Mouse (Mus musculus): ENCODE results near the gene Gramd1a. TPM values are rescaled to one million over a fixed set of nuclear protein-coding genes. Genes with fewer than 3 reads are reported as not detected.

Gramd1a gene
- polyA plus RNA-seq, 1 experiment from 2014 or later = 241 TPM

DNA sequence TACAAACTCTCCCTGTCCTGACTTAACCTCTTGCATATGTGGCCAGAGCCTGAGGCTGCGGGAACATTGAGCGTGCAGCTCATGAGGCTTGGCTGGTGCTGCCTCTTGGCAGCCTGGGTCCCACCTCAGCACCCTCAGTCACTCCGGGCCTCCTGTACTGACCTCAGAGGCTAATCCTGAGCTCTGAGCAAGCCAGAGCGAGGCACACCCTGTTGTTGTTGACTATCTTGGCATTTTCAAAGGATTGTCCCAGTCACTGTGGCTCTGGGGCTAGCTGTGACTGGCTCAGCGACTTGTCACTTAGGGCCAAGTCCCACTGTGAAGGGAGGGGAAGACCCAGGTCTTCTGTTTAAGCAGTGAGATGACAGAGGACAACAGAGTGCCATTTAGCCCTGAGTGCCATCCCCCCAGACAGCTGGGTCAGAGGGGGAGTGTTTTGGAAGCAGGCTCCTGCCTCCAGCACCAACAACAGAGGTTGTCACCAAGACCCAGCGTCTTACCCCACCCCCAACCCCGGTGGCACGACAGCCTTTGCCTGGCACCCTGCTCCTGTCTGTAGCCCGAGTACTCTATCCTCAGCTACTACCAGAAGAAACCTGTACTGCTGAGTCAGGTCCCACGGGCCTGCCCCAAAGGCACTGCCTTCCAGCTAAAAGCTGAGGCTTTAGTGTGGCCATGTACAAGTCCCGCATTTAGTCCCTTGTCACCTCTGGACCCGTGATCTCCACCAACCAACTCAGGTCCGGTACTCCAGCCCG is 72.7 kb downstream of the Gramd1a start:
- Histone ChIP-seq H3K4me1 (replicated peaks) (peaks cover 13% of the 10 kb centered on the region; the same call in 1 of the 2 replicates), H3K4me3 (replicated peaks) (no peak overlapping the region), H3K4me2 (replicated peaks) (no peak overlapping the region), H3K27ac (no peak overlapping the region), H3K27me3 (no peaks in the 10 kb centered on the region), H3K9me3 (0 out of 2 replicates have a peak, but pooled peaks cover 3% of the 10 kb centered on the region), H3K9ac (replicated peaks) (no peak overlapping the region), H3K36me3 (no peaks in the 10 kb centered on the region)
- WGBS = 54% methylated on average over 14 of the region's 14 CpGs
- ATAC-seq = peak; percentile 34

DNA sequence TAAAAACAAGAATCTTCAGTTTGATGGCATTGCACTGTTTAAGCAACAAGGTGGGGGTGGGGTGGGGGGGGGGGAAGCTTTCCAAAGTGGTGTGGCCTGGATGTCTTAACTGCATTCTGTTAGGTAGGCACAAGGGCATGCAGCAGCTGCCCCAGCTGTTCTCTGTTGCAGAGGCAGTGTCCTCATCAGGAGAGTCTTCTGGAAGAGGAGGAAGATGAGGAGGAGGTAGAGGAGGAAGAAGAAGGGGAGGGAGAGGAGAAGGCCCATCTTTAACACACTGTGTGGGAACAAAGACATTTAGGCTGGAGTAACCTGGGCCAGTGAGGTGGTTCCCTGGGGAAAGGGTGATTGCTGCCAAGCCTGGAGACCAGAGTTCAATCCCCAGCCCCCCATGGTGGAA is 73.6 kb downstream of the Gramd1a start:
- H3K9ac ChIP-seq (replicated peaks) = no peak overlapping the region
- H3K4me3 ChIP-seq (replicated peaks) = no peak overlapping the region
- H3K27ac ChIP-seq = no peak overlapping the region
- H3K4me2 ChIP-seq (replicated peaks) = no peak overlapping the region
- H3K9me3 ChIP-seq = 0 out of 2 replicates have a peak, but pooled peaks cover 3% of the 10 kb centered on the region
- peaks cover 13% of the 10 kb centered on the region; the same call in 1 of the 2 replicates for H3K4me1 ChIP-seq (replicated peaks)
- H3K27me3 ChIP-seq = no peaks in the 10 kb centered on the region
- H3K36me3 ChIP-seq = no peaks in the 10 kb centered on the region
- no peak for ATAC-seq

DNA sequence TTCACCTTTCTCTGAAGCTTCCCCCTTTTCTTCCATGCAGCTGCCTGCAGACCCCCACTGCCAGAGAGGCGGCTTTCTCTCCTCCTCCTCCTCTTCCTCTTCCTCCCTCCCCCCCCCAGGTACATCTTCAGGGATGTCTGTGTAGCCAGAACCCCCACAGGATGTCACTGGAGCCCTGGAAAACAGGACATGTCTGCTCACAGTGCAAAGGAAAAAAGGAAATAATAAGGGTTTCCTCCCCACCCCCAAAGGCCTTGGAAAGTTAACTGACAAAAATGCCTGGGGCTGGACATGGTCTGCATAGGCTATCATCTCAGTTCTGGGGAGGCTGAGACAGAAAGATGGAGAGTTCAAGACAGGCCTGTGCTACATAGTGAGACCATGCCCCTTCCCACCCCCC is 74.6 kb downstream of the Gramd1a start:
- Histone ChIP-seq H3K4me1 (replicated peaks) (peaks cover 13% of the 10 kb centered on the region; the same call in 1 of the 2 replicates), H3K27me3 (no peaks in the 10 kb centered on the region), H3K9ac (replicated peaks) (no peak overlapping the region), H3K9me3 (0 out of 2 replicates have a peak, but pooled peaks cover 3% of the 10 kb centered on the region), H3K36me3 (no peaks in the 10 kb centered on the region), H3K27ac (no peak overlapping the region), H3K4me3 (replicated peaks) (no peak overlapping the region), H3K4me2 (replicated peaks) (no peak overlapping the region)
- 50% methylated on average over 1 of the region's 1 CpGs for WGBS
- no peak for ATAC-seq

DNA sequence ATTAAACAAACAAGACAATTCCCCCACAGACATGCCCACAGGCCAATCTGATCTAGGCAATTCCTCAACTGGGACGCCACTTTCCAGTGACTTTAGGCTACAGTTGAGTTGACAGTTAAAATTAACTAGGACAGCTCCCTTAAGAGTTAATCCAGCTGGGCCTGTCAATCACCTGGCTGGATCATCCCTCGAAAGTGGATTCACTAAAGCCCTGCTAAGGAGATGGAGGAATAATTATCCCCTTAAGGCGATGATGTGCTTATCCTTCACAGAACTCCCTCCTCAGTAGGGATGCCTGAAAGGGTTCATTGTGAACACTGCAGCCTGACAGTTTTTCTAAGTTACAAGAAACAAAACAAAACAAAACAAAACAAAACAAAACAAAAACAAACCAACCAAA is 75.1 kb downstream of the Gramd1a start:
- Histone ChIP-seq H3K27me3 (no peaks in the 10 kb centered on the region), H3K27ac (no peak overlapping the region), H3K36me3 (no peaks in the 10 kb centered on the region), H3K4me2 (replicated peaks) (no peak overlapping the region), H3K9ac (replicated peaks) (no peak overlapping the region), H3K4me3 (replicated peaks) (no peak overlapping the region), H3K9me3 (no peaks in the 10 kb centered on the region), H3K4me1 (replicated peaks) (peaks cover 13% of the 10 kb centered on the region; the same call in 1 of the 2 replicates)
- 29% methylated on average over 3 of the region's 3 CpGs for WGBS
- ATAC-seq = no peak

Other genes with a start within 250 kb of the Gramd1a start
- 1.3 and 1.5 TPM in 2 replicates for gene Mag, start 241.0 kb downstream of the Gramd1a start, polyA plus RNA-seq (2015; fragmentation: Nextera tagmentation; extraction: Ambion mirVana)
- not detected in 2 replicates for gene Hamp2, start 231.2 kb downstream of the Gramd1a start, polyA plus RNA-seq (2015; fragmentation: Nextera tagmentation; extraction: Ambion mirVana)
- not detected in 2 replicates for gene Hamp, start 211.9 kb downstream of the Gramd1a start, polyA plus RNA-seq (2015; fragmentation: Nextera tagmentation; extraction: Ambion mirVana)
- 24.2 and 27.6 TPM in 2 replicates for gene Usf2, start 199.1 kb downstream of the Gramd1a start, polyA plus RNA-seq (2015; fragmentation: Nextera tagmentation; extraction: Ambion mirVana)
- gene Lsr, start 182.4 kb downstream of the Gramd1a start, polyA plus RNA-seq (2015; fragmentation: Nextera tagmentation; extraction: Ambion mirVana) = 13.5 and 16.1 TPM in 2 replicates
- 0.17 and 0.38 TPM in 2 replicates for gene Fam187b, start 182.1 kb downstream of the Gramd1a start, polyA plus RNA-seq (2015; fragmentation: Nextera tagmentation; extraction: Ambion mirVana)
- 10.3 and 11.7 TPM in 2 replicates for gene Fxyd5, start 113.4 kb downstream of the Gramd1a start, polyA plus RNA-seq (2015; fragmentation: Nextera tagmentation; extraction: Ambion mirVana)
- 49.2 and 50.8 TPM in 2 replicates for gene Fxyd7, start 104.4 kb downstream of the Gramd1a start, polyA plus RNA-seq (2015; fragmentation: Nextera tagmentation; extraction: Ambion mirVana)
- gene Fxyd1, start 98.7 kb downstream of the Gramd1a start, polyA plus RNA-seq (2015; fragmentation: Nextera tagmentation; extraction: Ambion mirVana) = 5.2 and 5.6 TPM in 2 replicates
- gene Lgi4, start 96.6 kb downstream of the Gramd1a start, polyA plus RNA-seq (2015; fragmentation: Nextera tagmentation; extraction: Ambion mirVana) = 0.16 and 0.30 TPM in 2 replicates
- 0.47 TPM in 1 of 2 replicates, not detected in the other for gene Fxyd3, start 79.2 kb downstream of the Gramd1a start, polyA plus RNA-seq (2015; fragmentation: Nextera tagmentation; extraction: Ambion mirVana)
- gene Hpn, start 40.6 kb downstream of the Gramd1a start, polyA plus RNA-seq (2015; fragmentation: Nextera tagmentation; extraction: Ambion mirVana) = 0.18 and 0.59 TPM in 2 replicates
- 1.2 and 2.7 TPM in 2 replicates for gene Scn1b, start 28.9 kb downstream of the Gramd1a start, polyA plus RNA-seq (2015; fragmentation: Nextera tagmentation; extraction: Ambion mirVana)
- gene Scgb2b2, start 134.6 kb upstream of the Gramd1a start, polyA plus RNA-seq (2015; fragmentation: Nextera tagmentation; extraction: Ambion mirVana) = not detected in 2 replicates
- not detected in 2 replicates for gene Scgb1b2, start 135.9 kb upstream of the Gramd1a start, polyA plus RNA-seq (2015; fragmentation: Nextera tagmentation; extraction: Ambion mirVana)
- gene Scgb2b3, start 206.2 kb upstream of the Gramd1a start, polyA plus RNA-seq (2015; fragmentation: Nextera tagmentation; extraction: Ambion mirVana) = not detected in 2 replicates
- gene Scgb1b3, start 219.7 kb upstream of the Gramd1a start, polyA plus RNA-seq (2015; fragmentation: Nextera tagmentation; extraction: Ambion mirVana) = not detected in 2 replicates

Measured in midbrain, embryonic 13.5 days (tissue).